ENCODE assay signal across 19 mouse cellular contexts in genomic region chr4:142626503-142627194, GRCm38 (mm10).
DNase-seq lines count a peak whose midpoint lies in the region; ATAC-seq and TF ChIP-seq lines count a peak whose summit lies in the region.
"Had no signal": no experiment of that assay in that cellular context is flagged by ENCODE, and none has a peak within 500 bp of the region (broad histone marks: within the 10 kb centered on the region; RNA-seq: fewer than 3 reads in every experiment).

No protein-coding gene starts in this region.

- DNase-seq in lung, embryonic 14.5 days: peak; percentile 48
- no peak for DNase-seq in lung, adult 18-20 months
- DNase-seq in G1E (ENCODE audit: low spot score) (no peak), ZHBTc4 (ENCODE audit: low read depth, low spot score) (peak; percentile 51)
- no peak for DNase-seq in left cerebral cortex, adult 11 months (ENCODE audit: low spot score)
- DNase-seq in Muller cell, postnatal 12 days (ENCODE audit: inconsistent ontology term): no peak
- DNase-seq: cerebellum, adult 18-20 months; cerebellum, postnatal 36 days; gastrocnemius, adult 2 months; heart, postnatal 14 days; kidney, adult 11 months; kidney, postnatal 14 days; left cerebral cortex, postnatal 4 days; right cerebral cortex, postnatal 14 days had no signal

- H3K9ac ChIP-seq in lung, embryonic 14.5 days: no peak overlapping the region
- no peak overlapping the region for H3K9ac ChIP-seq in stomach, embryonic 14.5 days (replicated peaks; ENCODE audit: low read depth, low read length)
- H3K9ac ChIP-seq: hindbrain, embryonic 12.5 days; liver, embryonic 15.5 days had no signal

- no peak overlapping the region for H3K4me2 ChIP-seq in lung, embryonic 14.5 days
- no peak overlapping the region for H3K4me2 ChIP-seq in stomach, embryonic 14.5 days (replicated peaks; ENCODE audit: low read depth, low read length)
- H3K4me2 ChIP-seq: heart, embryonic 11.5 days; hindbrain, embryonic 12.5 days; liver, embryonic 15.5 days had no signal

- peaks cover 7% of the 10 kb centered on the region; the same call in 1 of the 2 replicates for H3K4me1 ChIP-seq in lung, embryonic 14.5 days (ENCODE audit: insufficient read depth)
- no peaks in the 10 kb centered on the region for H3K4me1 ChIP-seq in G1E (ENCODE audit: insufficient read depth, low read depth, low read length)
- 0 out of 2 replicates have a peak, but pooled peaks cover 6% of the 10 kb centered on the region for H3K4me1 ChIP-seq in stomach, embryonic 14.5 days (ENCODE audit: control insufficient read depth, insufficient read depth, low read length)
- H3K4me1 ChIP-seq: liver, embryonic 15.5 days had no signal

- no peak overlapping the region for H3K27ac ChIP-seq in lung, embryonic 14.5 days (ENCODE audit: low read depth)
- no peak overlapping the region for H3K27ac ChIP-seq in stomach, embryonic 14.5 days (ENCODE audit: low read length)
- H3K27ac ChIP-seq: gastrocnemius, adult 2 months; hindbrain, embryonic 12.5 days; liver, embryonic 15.5 days; midbrain, embryonic 10.5 days had no signal

- no peaks in the 10 kb centered on the region for H3K27me3 ChIP-seq in lung, embryonic 14.5 days (ENCODE audit: insufficient read depth, low read length)
- H3K27me3 ChIP-seq in G1E (ENCODE audit: insufficient read depth, low read length): no peaks in the 10 kb centered on the region
- no peaks in the 10 kb centered on the region for H3K27me3 ChIP-seq in stomach, embryonic 14.5 days (ENCODE audit: control insufficient read depth, insufficient read depth, low read length)
- H3K27me3 ChIP-seq: hindbrain, embryonic 12.5 days; liver, embryonic 15.5 days had no signal

- H3K9me3 ChIP-seq in lung, embryonic 14.5 days (ENCODE audit: low read depth, low read length): no peaks in the 10 kb centered on the region
- H3K9me3 ChIP-seq in G1E (replicated peaks): peaks cover 74% of the 10 kb centered on the region
- H3K9me3 ChIP-seq in stomach, embryonic 14.5 days (ENCODE audit: control insufficient read depth, low read depth, low read length): no peaks in the 10 kb centered on the region
- H3K9me3 ChIP-seq: hindbrain, embryonic 12.5 days; liver, embryonic 15.5 days; midbrain, embryonic 10.5 days had no signal

- H3K36me3 ChIP-seq in lung, embryonic 14.5 days (ENCODE audit: insufficient read depth): no peaks in the 10 kb centered on the region
- H3K36me3 ChIP-seq in G1E (replicated peaks): no peaks in the 10 kb centered on the region
- no peaks in the 10 kb centered on the region for H3K36me3 ChIP-seq in stomach, embryonic 14.5 days (ENCODE audit: control insufficient read depth, insufficient read depth, low read length)
- H3K36me3 ChIP-seq: hindbrain, embryonic 12.5 days; liver, embryonic 15.5 days; midbrain, embryonic 10.5 days had no signal

- ATAC-seq in lung, embryonic 14.5 days (ENCODE audit: insufficient read depth): peak; percentile 48; the same call in 1 of the 2 replicates
- no peak for ATAC-seq in G1E (ENCODE audit: extremely low read depth, insufficient number of reproducible peaks, low FRiP score, poor library complexity, severe bottlenecking)
- peak; percentile 47; the same call in 1 of the 2 replicates for ATAC-seq in stomach, embryonic 14.5 days (ENCODE audit: insufficient number of reproducible peaks, insufficient read depth, low FRiP score, low read depth)

- TF ChIP-seq CTCF in lung, embryonic 14.5 days (IDR thresholded peaks at IDR 0.05; ENCODE audit: low read depth): no peak
- TF ChIP-seq CTCF in G1E (IDR thresholded peaks at IDR 0.05; ENCODE audit: low read depth, low read length): no peak

- WGBS in lung, embryonic 14.5 days: 50% methylated on average over 8 of the region's 8 CpGs
- 48% methylated on average over 8 of the region's 8 CpGs for WGBS in stomach, embryonic 14.5 days

- H3K4me3 ChIP-seq in lung, embryonic 14.5 days (ENCODE audit: low read depth, low read length): no peak overlapping the region
- H3K4me3 ChIP-seq in G1E (ENCODE audit: low read depth, low read length): peak overlapping the region; percentile 42; the same call in 1 of the 2 replicates
- H3K4me3 ChIP-seq in stomach, embryonic 14.5 days (ENCODE audit: low read depth, low read length): no peak overlapping the region
- H3K4me3 ChIP-seq: gastrocnemius, adult 2 months; hindbrain, embryonic 12.5 days; liver, embryonic 15.5 days; midbrain, embryonic 10.5 days had no signal

Comparison
In these comparisons a context has a peak if more than half of its experiments do, and no peak if none do; other contexts are left out.
1. DNase-seq: peak in lung, embryonic 14.5 days (single experiment) and ZHBTc4 (single experiment); none in lung, adult 18-20 months (0 of 2), G1E (single experiment), left cerebral cortex, adult 11 months (single experiment) and Muller cell, postnatal 12 days (single experiment).